Mouse (Mus musculus) layer of hippocampus, adult 9-10 months (tissue): ENCODE measurements around the gene Tnfrsf13b.
A peak's percentile ranks its signal among the peaks of the same experiment; 100 is the strongest.
"Not testable (repeated sequence)": the region's sequence is repeated elsewhere in the genome, so short reads cannot be mapped to it uniquely, and the experiment has no call there.

ENCODE experiments used
- DNase-seq: peaks from one replicate; pipeline ENCODE4 v3.0.0; 2022; ENCODE audit warnings: low spot score

Gene Tnfrsf13b

GRCm38 (mm10) chr11:61127421-61128055 lies 983 bp downstream of the Tnfrsf13b start:
- no peak for DNase-seq

- DNase-seq, result no peak
Measured at GRCm38 (mm10) chr11:61129305-61129704, 2.8 kb downstream of the Tnfrsf13b start.

- DNase-seq, result not testable (repeated sequence)
Measured at GRCm38 (mm10) chr11:61130646-61131045, 4.1 kb downstream of the Tnfrsf13b start.

- no peak for DNase-seq
Measured at GRCm38 (mm10) chr11:61132943-61133342, 6.4 kb downstream of the Tnfrsf13b start.

GRCm38 (mm10) chr11:61141693-61142092 lies 15.1 kb downstream of the Tnfrsf13b start:
- DNase-seq, result no peak

- DNase-seq, result no peak
Measured at GRCm38 (mm10) chr11:61142262-61142661, 15.7 kb downstream of the Tnfrsf13b start.

GRCm38 (mm10) chr11:61142941-61143530 lies 16.5 kb downstream of the Tnfrsf13b start:
- DNase-seq, result no peak

GRCm38 (mm10) chr11:61143564-61144469 lies 17.3 kb downstream of the Tnfrsf13b start:
- no peak for DNase-seq

- DNase-seq, result no peak
Measured at GRCm38 (mm10) chr11:61145551-61145950, 19.0 kb downstream of the Tnfrsf13b start.

- no peak for DNase-seq
Measured at GRCm38 (mm10) chr11:61146645-61147299, 20.2 kb downstream of the Tnfrsf13b start.

- DNase-seq, result no peak
Measured at GRCm38 (mm10) chr11:61147300-61147683, 20.7 kb downstream of the Tnfrsf13b start.

- DNase-seq, result no peak
Measured at GRCm38 (mm10) chr11:61150233-61151001, 23.9 kb downstream of the Tnfrsf13b start.

- peak; percentile 66 for DNase-seq
Measured at GRCm38 (mm10) chr11:61155727-61156126, 29.2 kb downstream of the Tnfrsf13b start.

- DNase-seq, result no peak
Measured at GRCm38 (mm10) chr11:61158141-61158540, 31.6 kb downstream of the Tnfrsf13b start.

GRCm38 (mm10) chr11:61159796-61160732 lies 33.5 kb downstream of the Tnfrsf13b start:
- no peak for DNase-seq

- no peak for DNase-seq
Measured at GRCm38 (mm10) chr11:61161121-61161520, 34.6 kb downstream of the Tnfrsf13b start.

GRCm38 (mm10) chr11:61162776-61163175 lies 36.2 kb downstream of the Tnfrsf13b start:
- DNase-seq, result no peak

GRCm38 (mm10) chr11:61163341-61163740 lies 36.8 kb downstream of the Tnfrsf13b start:
- no peak for DNase-seq

- DNase-seq, result no peak
Measured at GRCm38 (mm10) chr11:61164366-61164765, 37.8 kb downstream of the Tnfrsf13b start.

GRCm38 (mm10) chr11:61164881-61165280 lies 38.3 kb downstream of the Tnfrsf13b start:
- no peak for DNase-seq
